ENCODE assay signal across 17 mouse cellular contexts in the genomic region with DNA sequence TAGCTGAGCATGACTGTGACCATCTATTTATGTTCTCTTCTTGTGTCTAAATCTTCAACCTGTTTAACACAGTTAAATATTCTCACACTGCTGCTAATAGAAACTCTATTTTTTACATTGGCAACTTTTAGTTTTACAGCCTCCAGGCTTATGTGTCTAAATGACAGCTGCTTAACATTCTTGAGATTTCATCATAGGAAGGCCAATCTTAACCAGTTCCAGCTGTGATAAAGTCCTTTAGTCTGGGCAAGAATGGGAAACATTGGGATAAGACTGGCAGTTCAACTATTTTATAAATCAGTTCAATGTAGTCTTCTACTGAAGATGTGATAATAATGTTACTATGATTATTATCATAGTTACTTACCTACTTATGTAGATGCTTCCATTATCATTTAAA.
"Had no signal": no experiment of that assay in that cellular context is flagged by ENCODE, and none has a peak within 500 bp of the region (broad histone marks: within the 10 kb centered on the region; RNA-seq: fewer than 3 reads in every experiment).

No protein-coding gene starts in this region.

- H3K36me3 ChIP-seq: midbrain, embryonic 10.5 days; midbrain, embryonic 12.5 days; neural tube, embryonic 12.5 days had no signal

- H3K4me1 ChIP-seq: midbrain, embryonic 10.5 days; midbrain, embryonic 12.5 days; neural tube, embryonic 12.5 days had no signal

- H3K27me3 ChIP-seq: midbrain, embryonic 12.5 days; neural tube, embryonic 12.5 days had no signal

- ATAC-seq: midbrain, embryonic 16.5 days had no signal

- H3K4me3 ChIP-seq: midbrain, embryonic 10.5 days; midbrain, embryonic 12.5 days; neural tube, embryonic 12.5 days had no signal

- H3K27ac ChIP-seq: midbrain, embryonic 10.5 days; midbrain, embryonic 12.5 days; neural tube, embryonic 12.5 days had no signal

- H3K9me3 ChIP-seq: midbrain, embryonic 10.5 days; midbrain, embryonic 12.5 days; neural tube, embryonic 12.5 days had no signal

- H3K4me2 ChIP-seq: lung, embryonic 14.5 days; midbrain, embryonic 12.5 days; neural tube, embryonic 12.5 days had no signal

- H3K9ac ChIP-seq: lung, embryonic 14.5 days; midbrain, embryonic 12.5 days; neural tube, embryonic 12.5 days had no signal

- DNase-seq: lung, adult 18-20 months; lung, embryonic 14.5 days; lung, postnatal 10 days; lung, postnatal 4 days; midbrain, embryonic 14.5 days; retina, postnatal 1 day; right cerebral cortex, adult 18-20 months; right cerebral cortex, postnatal 25 days; right cerebral cortex, postnatal 4 days; spleen, adult 18-20 months; thymus, adult 18-20 months; thymus, postnatal 14 days; thymus, postnatal 36 days had no signal
